Mouse (Mus musculus) urinary bladder, postnatal 25 days (tissue): ENCODE results near the gene Cyp24a1.
A peak's percentile ranks its signal among the peaks of the same experiment; 100 is the strongest.

ENCODE experiments used
- DNase-seq: peaks from one replicate; pipeline ENCODE4 v3.0.0; 2022; ENCODE audit warnings: low spot score

Cyp24a1 gene

GRCm38 (mm10) chr2:170497091-170497566, at the start of gene Cyp24a1:
TSS of gene Cyp24a1 (minus strand) at chr2:170497145.
- DNase-seq, result peak; percentile 48

GRCm38 (mm10) chr2:170545745-170546144, 48.8 kb upstream of the Cyp24a1 start:
- DNase-seq, result no peak

DNA sequence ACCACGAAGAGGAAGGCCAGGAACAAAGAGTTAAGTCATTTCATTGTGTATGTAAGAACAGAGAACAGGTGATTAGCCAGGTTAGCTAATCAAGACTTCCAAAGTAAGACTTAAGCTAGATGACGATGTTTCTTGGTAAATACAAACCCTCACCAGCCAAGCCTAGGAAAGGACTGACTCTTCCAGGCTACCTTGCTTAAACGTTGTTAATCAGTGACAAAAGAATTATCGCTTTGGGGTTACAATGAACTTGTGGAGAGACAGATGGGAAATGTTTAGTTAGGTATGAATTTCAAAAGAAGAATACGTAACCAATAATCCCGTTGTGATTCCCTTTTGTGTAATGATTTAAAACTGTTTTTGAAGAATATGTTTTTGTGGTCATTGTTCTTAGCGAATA, 48.0 kb upstream of the Cyp24a1 start:
- DNase-seq, result no peak

- DNase-seq, result no peak
Observed at GRCm38 (mm10) chr2:170544159-170544558, 47.2 kb upstream of the Cyp24a1 start.

- DNase-seq, result no peak
Observed at GRCm38 (mm10) chr2:170543625-170544024, 46.7 kb upstream of the Cyp24a1 start.

- DNase-seq, result no peak
Observed at GRCm38 (mm10) chr2:170539211-170539610, 42.3 kb upstream of the Cyp24a1 start.

DNA sequence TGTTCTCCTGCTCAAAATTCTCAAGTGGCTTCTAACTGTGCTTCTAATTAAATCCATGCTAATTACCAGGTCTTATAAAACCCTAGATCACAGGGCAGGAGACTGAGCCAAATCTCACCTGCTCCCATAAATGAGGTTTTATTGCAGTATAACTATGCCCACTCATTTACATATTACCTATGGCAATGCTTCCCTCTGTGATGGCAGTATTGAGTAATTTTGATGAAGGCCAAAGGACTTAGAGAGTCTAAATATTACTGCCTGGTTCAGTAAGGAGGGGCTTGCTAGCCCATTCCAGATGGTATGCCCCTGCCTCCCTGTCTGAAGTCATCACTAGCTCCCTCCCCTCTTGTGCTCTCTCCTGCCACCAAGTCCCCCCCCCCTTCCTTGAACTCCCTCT, 38.9 kb upstream of the Cyp24a1 start:
- no peak for DNase-seq

- no peak for DNase-seq
Observed at GRCm38 (mm10) chr2:170534803-170535174, 37.8 kb upstream of the Cyp24a1 start.

DNA sequence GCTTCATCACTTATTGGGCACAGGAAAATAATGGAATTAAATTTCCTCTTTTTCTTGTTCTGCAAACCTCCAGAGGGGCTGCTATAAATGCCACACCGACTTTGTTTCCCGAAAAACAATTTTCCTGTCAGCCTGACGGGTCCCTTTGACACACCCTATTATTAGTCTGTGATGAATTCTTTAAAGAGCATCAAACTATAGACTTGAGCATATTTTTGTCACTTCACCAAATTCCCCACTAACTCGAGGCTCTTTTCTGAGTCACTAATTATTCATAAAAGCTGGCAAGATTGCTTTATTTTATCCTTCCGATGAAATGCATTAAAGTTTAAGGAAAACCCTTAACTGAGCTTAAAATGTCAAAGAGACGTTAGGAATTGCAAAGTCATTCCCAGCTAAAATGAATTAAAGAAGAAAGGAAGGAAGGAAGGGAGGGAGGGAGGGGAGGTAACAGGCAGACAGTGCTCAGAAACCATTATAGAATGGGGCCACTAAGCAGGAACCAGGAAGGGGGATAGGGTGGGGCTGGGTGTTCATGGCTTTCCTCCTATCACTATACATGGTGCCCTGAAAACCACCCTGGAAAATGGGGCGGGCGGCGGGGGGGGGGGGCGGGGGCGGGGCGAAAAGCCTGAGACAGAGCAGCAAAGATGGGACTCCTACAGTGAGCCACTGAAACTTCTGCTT, 37.3 kb upstream of the Cyp24a1 start:
- DNase-seq, result no peak

DNA sequence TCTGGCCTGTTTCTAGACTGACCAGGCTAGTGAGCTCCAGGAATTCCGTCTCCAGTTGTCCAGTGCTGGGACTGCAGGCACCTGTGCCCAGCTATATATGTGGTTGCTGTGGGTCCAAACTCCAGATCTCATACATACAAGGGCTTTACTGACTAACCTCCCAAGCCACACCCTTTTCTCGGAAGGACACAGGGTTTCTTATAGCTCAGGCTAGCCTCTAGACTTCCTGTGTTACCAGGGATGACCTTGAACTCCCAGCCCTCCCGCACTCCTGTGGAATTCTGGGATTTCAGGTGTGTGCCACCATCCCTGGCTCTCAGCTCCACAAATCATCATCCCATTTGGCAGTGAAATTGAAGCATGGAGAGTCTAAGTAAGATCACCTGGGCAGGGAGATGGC, 33.3 kb upstream of the Cyp24a1 start:
- no peak for DNase-seq

GRCm38 (mm10) chr2:170529766-170530165, 32.8 kb upstream of the Cyp24a1 start:
- DNase-seq, result no peak

DNA sequence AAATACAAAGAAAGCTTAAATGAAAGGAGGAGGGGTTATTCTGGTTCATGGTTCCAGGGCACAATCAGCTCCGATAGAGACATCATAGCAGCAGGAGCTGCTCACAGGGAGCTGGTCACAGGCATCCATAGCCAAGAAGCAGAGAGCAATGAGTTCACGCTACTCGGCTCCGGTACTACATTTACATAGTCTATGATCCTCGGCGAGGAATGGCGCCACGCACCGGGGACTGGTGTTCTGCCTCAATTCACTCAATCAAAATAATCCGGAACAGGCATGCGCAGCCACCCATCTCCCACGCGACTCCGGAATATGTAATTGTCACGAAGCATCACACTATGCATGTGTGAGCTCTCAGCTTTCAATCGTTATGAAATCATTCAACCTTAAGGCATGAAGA, 31.1 kb upstream of the Cyp24a1 start:
- no peak for DNase-seq

GRCm38 (mm10) chr2:170526513-170526912, 29.6 kb upstream of the Cyp24a1 start:
- no peak for DNase-seq

GRCm38 (mm10) chr2:170520321-170520971, 23.5 kb upstream of the Cyp24a1 start:
- DNase-seq, result peak; percentile 30

DNA sequence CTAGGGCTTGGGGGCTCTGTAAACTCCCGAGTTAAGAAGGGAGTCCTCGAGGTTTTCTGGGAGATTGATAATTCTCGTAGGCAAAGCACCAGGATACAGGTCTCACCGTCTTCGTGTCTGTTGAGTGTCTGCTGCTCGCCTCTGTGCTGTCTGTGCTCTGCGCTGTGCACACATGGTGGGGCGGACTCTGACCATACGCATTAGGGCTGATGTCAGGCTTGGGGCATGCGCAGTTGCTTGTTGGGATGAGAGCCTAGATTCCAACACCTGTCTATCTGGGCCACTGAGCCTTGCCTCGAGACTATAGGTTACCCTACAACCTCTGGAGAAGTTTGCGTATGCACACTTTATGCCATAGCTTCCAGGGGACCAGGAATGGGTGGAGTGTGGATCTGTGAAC, 16.8 kb upstream of the Cyp24a1 start:
- no peak for DNase-seq

GRCm38 (mm10) chr2:170511073-170511891, 14.3 kb upstream of the Cyp24a1 start:
- DNase-seq, result peak; percentile 93

DNA sequence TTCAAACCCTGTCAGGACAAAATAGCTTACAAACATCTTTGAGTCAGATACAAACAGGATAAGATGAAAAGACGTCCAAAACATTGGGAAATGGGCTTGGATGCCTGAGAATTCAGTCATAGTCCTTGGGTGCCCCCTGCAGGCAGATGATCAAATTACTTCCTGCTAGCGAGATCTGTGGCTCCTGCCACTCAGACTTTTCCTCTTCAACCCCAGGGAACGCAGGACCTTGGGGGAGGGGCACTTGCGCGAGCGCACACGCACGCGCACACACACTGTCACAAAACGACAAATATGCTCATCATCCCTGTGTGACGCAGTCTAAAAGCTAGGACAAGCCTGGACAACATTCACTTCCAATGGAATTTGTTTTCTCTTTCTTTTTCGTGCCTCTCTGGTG, 11.9 kb upstream of the Cyp24a1 start:
- peak; percentile 88 for DNase-seq

DNA sequence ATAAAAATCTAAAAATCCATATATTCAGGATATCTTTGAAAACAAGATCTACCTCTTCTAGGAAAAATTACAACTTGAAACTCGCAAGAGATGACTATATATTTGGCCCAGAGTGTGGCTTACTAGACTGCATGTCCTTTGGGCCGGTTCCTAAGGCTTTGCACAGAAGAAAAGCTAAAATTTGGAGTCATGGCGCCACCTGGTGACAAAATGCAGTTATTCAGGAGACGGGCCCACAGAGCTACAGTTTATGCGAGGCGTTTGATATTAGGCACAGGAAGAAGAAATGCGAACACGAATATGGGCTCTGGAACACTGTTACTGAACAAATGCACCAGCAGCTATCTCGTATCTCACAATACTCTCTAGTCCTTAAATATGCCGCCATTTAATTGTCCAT, 10.8 kb upstream of the Cyp24a1 start:
- peak; percentile 75 for DNase-seq

- DNase-seq, result no peak
Observed at GRCm38 (mm10) chr2:170503983-170504382, 7.0 kb upstream of the Cyp24a1 start.

- DNase-seq, result no peak
Observed at GRCm38 (mm10) chr2:170503343-170503742, 6.4 kb upstream of the Cyp24a1 start.

GRCm38 (mm10) chr2:170498011-170498410, 1.1 kb upstream of the Cyp24a1 start:
- no peak for DNase-seq

DNA sequence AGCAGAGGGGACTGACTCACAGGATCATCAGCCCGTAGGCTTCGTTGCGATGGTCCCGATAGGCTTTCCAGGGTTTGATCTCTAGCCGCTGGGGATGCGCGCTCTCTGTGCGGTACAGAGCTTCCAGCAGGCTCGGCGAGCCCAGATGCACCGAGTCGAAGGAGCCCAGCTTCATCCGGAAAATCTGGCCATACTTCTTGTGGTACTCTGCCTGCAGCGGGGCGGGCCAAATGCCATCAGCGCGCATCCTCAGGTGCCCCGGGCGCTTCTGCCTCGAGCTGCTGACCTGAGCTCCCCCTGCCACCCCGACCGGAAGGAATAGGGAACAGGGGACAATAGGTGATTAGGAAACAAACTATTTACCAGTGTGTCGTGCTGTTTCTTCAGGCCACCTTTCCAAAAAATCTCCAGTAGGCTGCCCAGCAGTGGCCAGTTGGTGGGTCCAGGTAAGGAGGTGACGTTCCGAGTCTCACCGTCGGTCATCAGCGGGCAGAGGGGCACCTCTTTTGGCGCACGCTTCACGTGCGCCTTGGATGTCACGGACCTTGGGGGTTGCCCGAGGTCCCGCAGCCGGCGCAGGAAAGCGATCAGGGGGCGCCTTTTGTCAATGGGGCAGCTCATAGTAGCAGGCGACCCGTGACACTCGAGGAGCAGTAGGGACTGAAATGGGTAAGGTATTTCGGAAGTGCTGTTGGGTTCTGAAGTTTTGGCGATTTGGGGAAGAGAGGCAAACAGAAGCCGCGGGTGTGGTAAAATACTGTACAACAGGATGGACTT, 603 bp downstream of the Cyp24a1 start, which contains the start of gene Pfdn4:
TSS of gene Pfdn4 (plus strand) at position 275 of the 777 bp plus-strand sequence.
- no peak for DNase-seq
